Mouse (Mus musculus): ENCODE measurements around the gene Zfhx3. TPM values are rescaled to one million over a fixed set of nuclear protein-coding genes. Genes with fewer than 3 reads are reported as not detected.

Gene Zfhx3
- polyA plus RNA-seq, 2 experiments from 2014 or later: 0.23 to 0.27 TPM

- ATAC-seq: no peak
Observed at GRCm38 (mm10) chr8:108868259-108869090, 926.0 kb downstream of the Zfhx3 start.

GRCm38 (mm10) chr8:108869420-108869819 lies 927.0 kb downstream of the Zfhx3 start:
- ATAC-seq: no peak

- ATAC-seq: no peak
Observed at GRCm38 (mm10) chr8:108869935-108870334, 927.5 kb downstream of the Zfhx3 start.

DNA sequence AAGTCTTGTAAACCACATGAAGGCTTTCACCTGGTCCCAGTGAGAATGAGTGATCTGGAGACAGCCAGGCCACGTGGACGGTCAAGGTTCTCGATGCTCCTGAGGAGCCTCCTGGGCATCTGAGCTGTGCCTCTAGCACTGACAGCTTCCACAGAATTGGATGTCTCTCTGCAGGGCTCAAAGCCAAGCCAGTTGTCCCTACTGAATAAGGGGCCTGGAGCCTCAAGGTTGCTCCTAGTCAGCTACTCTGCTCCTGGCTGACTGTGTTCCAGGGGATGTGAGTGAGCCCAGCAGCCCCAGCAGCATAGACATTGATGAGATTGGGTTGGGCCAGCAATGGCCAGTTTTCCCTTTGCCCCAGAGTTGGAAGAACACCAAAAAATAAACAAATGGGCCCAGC lies 927.9 kb downstream of the Zfhx3 start:
- ATAC-seq: no peak

GRCm38 (mm10) chr8:108875722-108876121 lies 933.3 kb downstream of the Zfhx3 start:
- no peak for ATAC-seq

DNA sequence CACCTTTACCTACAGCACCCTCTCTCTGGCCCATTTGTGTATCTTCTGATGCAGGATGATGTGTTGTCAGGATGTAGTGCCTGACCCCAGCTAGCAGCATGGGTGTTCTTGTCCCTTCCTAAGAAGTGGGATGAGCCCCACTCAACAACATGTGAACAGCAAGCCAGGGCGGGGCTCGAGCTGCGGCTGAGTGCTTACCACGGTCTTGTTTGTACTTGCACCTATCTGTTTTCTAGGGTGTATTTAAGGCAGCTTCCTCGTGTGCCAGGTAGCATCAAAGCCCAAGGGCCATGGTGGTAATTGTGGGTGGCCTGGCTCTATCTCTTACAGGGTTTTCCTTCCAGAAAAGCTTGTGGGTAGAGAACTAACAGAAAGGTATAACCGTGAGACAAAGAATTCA lies 937.7 kb downstream of the Zfhx3 start:
- no peak for ATAC-seq

GRCm38 (mm10) chr8:108881336-108881735 lies 938.9 kb downstream of the Zfhx3 start:
- ATAC-seq: no peak

GRCm38 (mm10) chr8:108882073-108882472 lies 939.6 kb downstream of the Zfhx3 start:
- no peak for ATAC-seq

DNA sequence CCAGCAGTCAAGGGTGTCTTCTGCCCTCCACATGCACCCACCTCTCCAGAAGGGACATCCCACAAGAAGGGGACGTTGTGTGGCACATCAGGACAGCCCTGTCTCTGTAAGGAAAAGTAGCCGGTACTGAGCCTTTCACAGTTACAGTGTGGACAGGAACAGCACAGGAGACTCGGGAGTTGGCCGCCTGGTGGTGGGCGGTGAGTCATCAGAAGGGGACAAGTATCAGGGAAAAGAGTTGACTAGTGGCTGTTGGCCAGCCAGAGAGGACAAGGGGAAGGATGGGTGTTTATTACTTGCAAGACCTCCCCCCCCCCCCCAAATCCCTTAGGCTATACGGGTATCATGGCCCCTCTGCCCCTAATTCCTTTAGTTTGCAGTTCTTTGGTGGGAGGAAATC lies 940.9 kb downstream of the Zfhx3 start:
- no peak for ATAC-seq

GRCm38 (mm10) chr8:108884947-108885346 lies 942.5 kb downstream of the Zfhx3 start:
- no peak for ATAC-seq

DNA sequence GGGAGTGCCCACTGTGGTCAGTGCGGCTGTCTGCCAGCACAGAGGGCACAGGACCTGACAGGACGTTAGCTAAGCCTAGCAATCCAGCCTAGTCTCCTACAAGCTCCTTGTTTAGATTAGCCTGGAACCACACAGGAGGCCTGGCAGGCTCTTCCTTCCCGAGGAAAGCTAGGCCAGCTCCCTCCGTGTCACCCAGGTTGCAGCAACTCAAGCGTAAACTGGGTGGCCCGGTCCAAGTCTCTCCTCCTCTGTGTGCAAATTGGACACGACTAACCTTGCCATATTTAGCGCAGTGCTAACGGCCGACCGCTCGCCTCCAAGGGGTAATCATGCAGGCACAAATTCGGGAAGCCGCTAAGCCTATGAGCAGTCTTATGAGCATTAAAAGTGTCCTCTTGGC lies 943.0 kb downstream of the Zfhx3 start:
- no peak for ATAC-seq

DNA sequence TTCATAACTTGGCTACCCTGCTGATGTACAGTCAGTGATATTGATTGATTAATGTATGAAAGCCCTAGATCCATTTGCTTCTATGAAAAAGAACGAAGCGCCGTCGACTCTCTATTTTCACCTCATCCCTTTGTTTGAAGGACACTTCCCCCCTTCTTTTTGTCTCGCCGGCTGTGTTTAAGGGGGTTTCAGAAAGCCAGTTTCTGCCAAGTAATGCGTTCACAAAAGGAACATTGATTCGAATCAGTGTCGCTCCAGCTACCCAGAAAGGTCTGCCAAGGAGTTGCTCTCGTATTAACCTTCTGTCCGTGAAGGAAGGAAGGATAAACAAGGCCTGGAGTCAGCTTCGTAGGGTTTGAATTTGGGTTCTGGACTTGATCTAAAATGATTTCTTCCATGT lies 943.4 kb downstream of the Zfhx3 start:
- no peak for ATAC-seq

DNA sequence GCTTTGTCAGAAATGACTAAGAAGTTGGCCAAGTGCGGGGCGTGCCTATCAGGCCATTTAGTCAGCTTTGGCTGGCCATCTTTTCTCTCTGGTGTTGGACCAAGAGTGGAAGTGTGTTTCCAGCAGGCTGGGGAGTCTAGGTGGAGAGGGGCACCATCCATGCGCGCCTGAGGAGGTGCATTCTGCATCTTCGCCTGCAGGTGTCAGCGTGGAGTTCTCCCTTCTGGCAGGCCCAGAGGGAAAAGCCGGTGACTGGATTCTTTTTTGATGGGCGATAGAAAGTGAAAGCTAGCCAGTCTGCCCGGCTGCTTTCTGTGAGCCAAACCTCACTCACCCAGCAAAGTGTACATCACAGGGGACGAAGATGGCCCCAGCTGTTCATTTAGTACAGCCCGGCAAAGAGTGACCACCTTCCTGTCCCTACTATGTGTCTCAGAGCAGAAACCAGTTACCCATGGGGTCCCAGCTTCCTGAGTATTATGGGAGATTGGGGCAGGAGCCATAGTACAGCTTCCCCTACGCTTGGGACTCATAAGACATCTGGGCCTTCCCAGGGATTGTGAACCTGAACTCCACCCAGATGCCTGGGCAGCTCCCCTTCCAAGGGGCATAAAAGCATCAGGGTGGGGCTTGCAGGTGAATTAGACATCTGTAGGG lies 944.3 kb downstream of the Zfhx3 start:
- ATAC-seq: peak; percentile 86

- peak; percentile 65 for ATAC-seq
Observed at GRCm38 (mm10) chr8:108887256-108887615, 944.8 kb downstream of the Zfhx3 start.

DNA sequence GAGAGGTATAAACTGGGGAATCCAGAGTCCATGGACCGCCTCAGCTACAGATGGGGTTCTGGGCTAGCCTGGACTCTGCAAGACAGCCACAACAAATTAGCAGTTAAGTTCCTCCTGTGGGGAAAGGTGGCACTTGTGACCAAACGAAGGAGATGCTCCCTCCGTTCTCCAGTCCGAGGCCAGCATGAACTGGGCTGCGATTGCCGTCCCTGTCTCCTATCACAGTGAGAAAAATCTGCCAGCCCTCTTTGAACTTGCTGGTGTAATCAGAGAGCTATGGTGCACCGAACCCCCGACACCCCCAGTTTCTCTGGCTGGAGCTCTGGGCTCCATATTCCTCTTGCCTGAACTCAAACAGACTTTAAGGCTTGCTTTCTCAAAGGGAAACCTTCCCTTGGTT lies 945.4 kb downstream of the Zfhx3 start:
- no peak for ATAC-seq

GRCm38 (mm10) chr8:108888924-108889323 lies 946.5 kb downstream of the Zfhx3 start:
- no peak for ATAC-seq

DNA sequence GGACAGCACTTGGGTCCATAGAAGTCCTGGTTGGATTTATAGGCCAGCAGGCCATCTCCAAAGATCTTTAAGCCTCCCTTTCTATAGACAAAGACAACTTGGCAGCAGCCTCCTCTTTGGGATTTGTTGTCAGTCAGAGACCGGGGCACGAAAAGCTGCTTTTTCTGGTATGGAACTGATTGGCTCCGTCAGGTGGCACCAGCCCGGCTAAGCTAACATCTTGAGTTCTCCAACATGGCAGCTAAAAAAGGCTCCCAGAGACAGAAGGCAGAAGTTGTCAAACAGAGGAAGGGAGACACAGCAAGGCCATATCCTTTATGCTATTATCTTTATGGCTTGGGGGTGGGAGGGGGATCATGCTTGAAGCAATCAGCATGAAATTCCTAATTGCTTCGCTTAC lies 947.0 kb downstream of the Zfhx3 start:
- no peak for ATAC-seq

- ATAC-seq: no peak
Observed at GRCm38 (mm10) chr8:108894287-108894686, 951.8 kb downstream of the Zfhx3 start.

GRCm38 (mm10) chr8:108896468-108897346 lies 954.3 kb downstream of the Zfhx3 start:
- no peak for ATAC-seq

- ATAC-seq: no peak
Observed at GRCm38 (mm10) chr8:108897347-108898100, 955.1 kb downstream of the Zfhx3 start.

DNA sequence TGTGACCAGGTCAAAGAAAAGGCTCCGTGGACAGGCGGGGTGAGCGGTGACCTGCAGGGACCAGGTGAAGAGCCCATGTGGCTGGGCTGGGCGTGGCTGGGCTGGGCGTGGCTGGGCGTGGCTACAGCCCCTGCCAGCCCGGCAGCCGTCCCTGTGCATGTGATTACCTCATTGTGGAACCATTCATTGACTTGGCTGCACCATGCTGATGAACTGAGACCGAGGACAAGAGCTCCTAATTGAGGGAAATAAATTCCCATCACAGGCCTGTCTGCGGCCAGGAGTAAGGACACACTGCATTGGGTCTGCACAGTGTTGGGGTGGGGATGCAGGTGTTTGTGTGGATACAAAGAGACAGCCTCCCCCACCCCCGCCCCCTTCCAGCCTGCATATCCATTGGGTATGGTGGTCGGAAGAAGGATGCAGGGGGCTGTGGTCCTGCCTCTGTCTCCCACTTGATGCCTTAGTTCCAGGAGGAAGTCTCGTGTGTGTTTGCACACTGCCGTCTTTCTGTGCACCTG lies 956.9 kb downstream of the Zfhx3 start:
- no peak for ATAC-seq

DNA sequence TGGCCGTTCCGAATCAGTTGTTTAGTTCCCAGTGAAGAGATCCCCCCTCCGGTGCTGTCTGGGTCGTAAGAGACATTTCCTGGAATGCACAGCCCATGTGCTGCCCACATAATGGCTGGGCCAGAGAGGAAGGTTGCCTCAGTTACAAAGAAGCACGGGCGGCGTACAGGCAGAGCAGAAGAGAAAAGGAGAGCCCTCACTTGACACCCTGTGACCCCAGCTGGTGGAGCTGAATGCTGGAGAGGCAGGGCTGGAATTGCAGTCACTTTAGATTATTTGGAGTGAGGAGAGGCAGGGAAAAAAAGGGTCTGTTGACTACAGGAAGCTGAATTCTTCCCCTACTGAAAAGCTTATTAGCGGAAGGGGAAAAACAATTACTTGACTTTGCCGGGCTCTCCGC lies 958.1 kb downstream of the Zfhx3 start:
- ATAC-seq: no peak

Measured in CD4-positive, CD25-positive, alpha-beta regulatory T cell, adult 4 months (primary cell).